Mouse (Mus musculus) liver, embryonic 12.5 days (tissue): ENCODE data around the gene Mark2. TPM values are rescaled to one million over a fixed set of nuclear protein-coding genes. Genes with fewer than 3 reads are reported as not detected.
A peak's percentile ranks its signal among the peaks of the same experiment; 100 is the strongest.

ENCODE experiments used
- ATAC-seq: fragments of 200-750 bp; cut with Nextera tagmentation; 2 replicates; pipeline ENCODE4 v1.8.0; 2017; ENCODE audit warnings: moderate number of reproducible peaks, mild to moderate bottlenecking, moderate library complexity
- H3K27ac ChIP-seq: fragments of 300-500 bp; sonication (generic); 2 replicates; pipeline ENCODE4 v1.5.1; 2016; ENCODE audit warnings: mild to moderate bottlenecking
- H3K27me3 ChIP-seq: fragments of 300-500 bp; sonication (generic); replicated peaks from 2 replicates; pipeline ENCODE4 v1.6.1; 2016; ENCODE audit warnings: mild to moderate bottlenecking, moderate library complexity
- H3K36me3 ChIP-seq: fragments of 300-500 bp; sonication (generic); 2 replicates; pipeline ENCODE4 v1.6.1; 2016; ENCODE audit warnings: mild to moderate bottlenecking, moderate library complexity
- H3K4me1 ChIP-seq: fragments of 300-500 bp; sonication (generic); 2 replicates; pipeline ENCODE4 v1.6.1; 2016
- H3K4me2 ChIP-seq: fragments of 300-500 bp; sonication (generic); 2 replicates; pipeline ENCODE4 v1.6.1; 2016; ENCODE audit warnings: mild to moderate bottlenecking, moderate library complexity
- H3K4me3 ChIP-seq: fragments of 300-500 bp; sonication (generic); 2 replicates; pipeline ENCODE4 v1.5.1; 2016; ENCODE audit warnings: mild to moderate bottlenecking, moderate library complexity
- H3K9ac ChIP-seq: fragments of 300-500 bp; sonication (generic); 2 replicates; pipeline ENCODE4 v1.6.1; 2016; ENCODE audit warnings: mild to moderate bottlenecking, moderate library complexity
- H3K9me3 ChIP-seq: fragments of 300-500 bp; sonication (generic); replicated peaks from 2 replicates; pipeline ENCODE4 v1.6.1; 2016; ENCODE audit warnings: mild to moderate bottlenecking, moderate library complexity
- WGBS: fragments of 180-500 bp; shearing (Covaris S2); methylation state at CpG from one replicate; pipeline ENCODE4 v1.1.7; 2016; ENCODE audit not compliant: insufficient replicate concordance; 5-methylcytosine and 5-hydroxymethylcytosine counted together
- polyA plus RNA-seq: library from polyadenylated mRNA; unstranded; fragments of >200 nt; fragmentation: Nextera tagmentation; extraction: Ambion mirVana; gene quantifications from 2 replicates; pipeline ENCODE4 v1.2.1, GENCODE M21; 2016

The Mark2 gene
- polyA plus RNA-seq, 1 experiment from 2014 or later = 41.3 TPM

GRCm38 (mm10) chr19:7305380-7306310 is 36.0 kb downstream of the Mark2 start:
- H3K36me3 ChIP-seq = peaks cover 7% of the 10 kb centered on the region; the same call in 1 of the 2 replicates
- peak overlapping the region; percentile 31; the same call in 1 of the 2 replicates for H3K27ac ChIP-seq
- no peaks in the 10 kb centered on the region for H3K27me3 ChIP-seq
- 39% methylated on average over 11 of the region's 11 CpGs for WGBS
- peaks cover 83% of the 10 kb centered on the region for H3K4me1 ChIP-seq
- peak; percentile 22; the same call in 1 of the 2 replicates for ATAC-seq
- H3K4me3 ChIP-seq = no peak overlapping the region
- H3K4me2 ChIP-seq = peak overlapping the region; percentile 12
- H3K9ac ChIP-seq = no peak overlapping the region
- H3K9me3 ChIP-seq = no peaks in the 10 kb centered on the region

GRCm38 (mm10) chr19:7304801-7305200 is 36.9 kb downstream of the Mark2 start:
- Histone ChIP-seq H3K27ac (peak overlapping the region; percentile 31; the same call in 1 of the 2 replicates), H3K9ac (no peak overlapping the region), H3K4me1 (peaks cover 75% of the 10 kb centered on the region), H3K4me3 (no peak overlapping the region), H3K9me3 (no peaks in the 10 kb centered on the region), H3K36me3 (peaks cover 11% of the 10 kb centered on the region; the same call in 1 of the 2 replicates), H3K4me2 (no peak overlapping the region), H3K27me3 (no peaks in the 10 kb centered on the region)
- no peak for ATAC-seq
- 73% methylated on average over 2 of the region's 2 CpGs for WGBS

- WGBS = 87% methylated on average over 6 of the region's 6 CpGs
- H3K4me1 ChIP-seq = peaks cover 73% of the 10 kb centered on the region
- peaks cover 11% of the 10 kb centered on the region; the same call in 1 of the 2 replicates for H3K36me3 ChIP-seq
Measured at GRCm38 (mm10) chr19:7303796-7304195, 37.9 kb downstream of the Mark2 start.

GRCm38 (mm10) chr19:7302493-7302797 is 39.2 kb downstream of the Mark2 start:
- WGBS = 67% methylated on average over 1 of the region's 1 CpGs
- ATAC-seq = no peak
- Histone ChIP-seq H3K27me3 (no peaks in the 10 kb centered on the region), H3K4me1 (peaks cover 70% of the 10 kb centered on the region), H3K9ac (no peak overlapping the region), H3K27ac (no peak overlapping the region), H3K4me3 (no peak overlapping the region), H3K36me3 (peaks cover 11% of the 10 kb centered on the region; the same call in 1 of the 2 replicates), H3K9me3 (no peaks in the 10 kb centered on the region), H3K4me2 (no peak overlapping the region)

More at GRCm38 (mm10) chr19:7303796-7304195, 37.9 kb downstream of the Mark2 start:
- H3K4me3 ChIP-seq = no peak overlapping the region
- H3K27me3 ChIP-seq = no peaks in the 10 kb centered on the region
- no peaks in the 10 kb centered on the region for H3K9me3 ChIP-seq
- no peak overlapping the region for H3K27ac ChIP-seq
- H3K4me2 ChIP-seq = no peak overlapping the region
- H3K9ac ChIP-seq = no peak overlapping the region
- ATAC-seq = no peak

GRCm38 (mm10) chr19:7301647-7302492 is 39.8 kb downstream of the Mark2 start:
- no peak overlapping the region for H3K9ac ChIP-seq
- H3K27ac ChIP-seq = no peak overlapping the region
- no peak overlapping the region for H3K4me2 ChIP-seq
- H3K27me3 ChIP-seq = no peaks in the 10 kb centered on the region
- H3K9me3 ChIP-seq = no peaks in the 10 kb centered on the region
- H3K36me3 ChIP-seq = peaks cover 11% of the 10 kb centered on the region; the same call in 1 of the 2 replicates
- no peak for ATAC-seq
- 80% methylated on average over 7 of the region's 7 CpGs for WGBS
- H3K4me1 ChIP-seq = peaks cover 70% of the 10 kb centered on the region
- H3K4me3 ChIP-seq = no peak overlapping the region

GRCm38 (mm10) chr19:7300078-7300477 is 41.6 kb downstream of the Mark2 start:
- H3K4me3 ChIP-seq = no peak overlapping the region
- H3K36me3 ChIP-seq = peaks cover 11% of the 10 kb centered on the region; the same call in 1 of the 2 replicates
- H3K27me3 ChIP-seq = no peaks in the 10 kb centered on the region
- no peak overlapping the region for H3K9ac ChIP-seq
- no peaks in the 10 kb centered on the region for H3K9me3 ChIP-seq
- H3K27ac ChIP-seq = no peak overlapping the region
- ATAC-seq = no peak
- H3K4me2 ChIP-seq = no peak overlapping the region
- H3K4me1 ChIP-seq = peaks cover 68% of the 10 kb centered on the region
- 75% methylated on average over 1 of the region's 1 CpGs for WGBS

- peaks cover 11% of the 10 kb centered on the region; the same call in 1 of the 2 replicates for H3K36me3 ChIP-seq
- no peaks in the 10 kb centered on the region for H3K9me3 ChIP-seq
- H3K27ac ChIP-seq = no peak overlapping the region
- no peak overlapping the region for H3K4me3 ChIP-seq
- no peak overlapping the region for H3K4me2 ChIP-seq
- H3K4me1 ChIP-seq = peaks cover 74% of the 10 kb centered on the region
- H3K27me3 ChIP-seq = no peaks in the 10 kb centered on the region
- 0 out of 2 replicates have a peak, but pooled peaks have one; percentile 11 for ATAC-seq
- no peak overlapping the region for H3K9ac ChIP-seq
Measured at GRCm38 (mm10) chr19:7299052-7299451, 42.6 kb downstream of the Mark2 start.

- WGBS = 70% methylated on average over 4 of the region's 4 CpGs
- Histone ChIP-seq H3K27me3 (no peaks in the 10 kb centered on the region), H3K36me3 (peaks cover 4% of the 10 kb centered on the region; the same call in 1 of the 2 replicates), H3K27ac (peak overlapping the region; percentile 92), H3K4me2 (peak overlapping the region; percentile 91), H3K4me3 (no peak overlapping the region), H3K9me3 (no peaks in the 10 kb centered on the region), H3K9ac (peak overlapping the region; percentile 83), H3K4me1 (peaks cover 81% of the 10 kb centered on the region)
- ATAC-seq = no peak
Measured at GRCm38 (mm10) chr19:7295959-7296358, 45.7 kb downstream of the Mark2 start.

- ATAC-seq = peak; percentile 91
- WGBS = 12% methylated on average over 15 of the region's 15 CpGs
Measured at GRCm38 (mm10) chr19:7295071-7295658, 46.5 kb downstream of the Mark2 start.

GRCm38 (mm10) chr19:7294098-7294876 is 47.4 kb downstream of the Mark2 start:
- Histone ChIP-seq H3K9ac (peak overlapping the region; percentile 83), H3K4me1 (peaks cover 92% of the 10 kb centered on the region), H3K4me3 (peak overlapping the region; percentile 66), H3K27ac (peak overlapping the region; percentile 92), H3K36me3 (peaks cover 17% of the 10 kb centered on the region), H3K4me2 (peak overlapping the region; percentile 91), H3K9me3 (no peaks in the 10 kb centered on the region), H3K27me3 (no peaks in the 10 kb centered on the region)
- 32% methylated on average over 8 of the region's 8 CpGs for WGBS
- ATAC-seq = peak; percentile 40

More at GRCm38 (mm10) chr19:7295071-7295658, 46.5 kb downstream of the Mark2 start:
- peak overlapping the region; percentile 91 for H3K4me2 ChIP-seq
- peaks cover 10% of the 10 kb centered on the region for H3K36me3 ChIP-seq
- peak overlapping the region; percentile 83 for H3K9ac ChIP-seq
- H3K27ac ChIP-seq = peak overlapping the region; percentile 92
- no peaks in the 10 kb centered on the region for H3K27me3 ChIP-seq
- H3K4me1 ChIP-seq = peaks cover 89% of the 10 kb centered on the region
- peak overlapping the region; percentile 66 for H3K4me3 ChIP-seq
- H3K9me3 ChIP-seq = no peaks in the 10 kb centered on the region
